Mouse (Mus musculus) erythroblast, embryonic 14.5 days (primary cell): ENCODE data around the gene Serpina1e.

Source experiments
- GATA1 ChIP-seq: IDR thresholded peaks from 2 replicates; pipeline ENCODE4 v1.6.1; 2012; ENCODE audit warnings: low read length, inconsistent platforms, mixed read lengths
- TAL1 ChIP-seq: IDR thresholded peaks from 3 replicates; pipeline ENCODE4 v1.6.1; 2012; ENCODE audit warnings: low read length, inconsistent platforms, mixed read lengths

- TF ChIP-seq TAL1 = no peak
- TF ChIP-seq GATA1 = no peak
These were observed 4.5 kb upstream of the Serpina1e start for GRCm38 (mm10) chr12:103963288-103963687.
